Mouse (Mus musculus) midbrain, embryonic 14.5 days (tissue): ENCODE measurements around the gene Gm11172. TPM values are rescaled to one million over a fixed set of nuclear protein-coding genes. Genes with fewer than 3 reads are reported as not detected.
"Not testable (repeated sequence)": the region's sequence is repeated elsewhere in the genome, so short reads cannot be mapped to it uniquely, and the experiment has no call there.

ENCODE experiments used
- ATAC-seq: fragments of 200-750 bp; cut with Nextera tagmentation; 2 replicates; pipeline ENCODE4 v1.8.0; 2017; ENCODE audit warnings: moderate number of reproducible peaks, moderate library complexity; ENCODE audit not compliant: low FRiP score, low TSS enrichment
- DNase-seq: peaks from one replicate; pipeline ENCODE4 v3.0.0-alpha.2; 2015
- H3K27ac ChIP-seq: fragments of 300-500 bp; sonication (generic); replicated peaks from 2 replicates; pipeline ENCODE4 v1.5.1; 2014; ENCODE audit warnings: mild to moderate bottlenecking, low read depth, low read length, moderate library complexity
- H3K27me3 ChIP-seq: fragments of 300-500 bp; sonication (generic); 2 replicates; pipeline ENCODE4 v1.6.1; 2014; ENCODE audit warnings: low read length, control low read depth, mixed read lengths; ENCODE audit not compliant: control insufficient read depth, insufficient read depth
- H3K36me3 ChIP-seq: fragments of 300-500 bp; sonication (generic); 2 replicates; pipeline ENCODE4 v1.6.1; 2014; ENCODE audit warnings: low read length, control low read depth; ENCODE audit not compliant: control insufficient read depth, insufficient read depth
- H3K4me1 ChIP-seq: fragments of 300-500 bp; sonication (generic); 2 replicates; pipeline ENCODE4 v1.6.1; 2014; ENCODE audit warnings: mild to moderate bottlenecking, antibody characterized with exemption, low read length, control low read depth; ENCODE audit not compliant: control insufficient read depth, insufficient read depth
- H3K4me2 ChIP-seq: fragments of 300-500 bp; sonication (generic); 2 replicates; pipeline ENCODE4 v1.6.1; 2014; ENCODE audit warnings: mild to moderate bottlenecking, low read length, moderate library complexity
- H3K4me3 ChIP-seq: fragments of 300-500 bp; sonication (generic); replicated peaks from 2 replicates; pipeline ENCODE4 v1.5.1; 2014; ENCODE audit warnings: low read depth, low read length
- H3K9ac ChIP-seq: fragments of 300-500 bp; sonication (generic); replicated peaks from 2 replicates; pipeline ENCODE4 v1.6.1; 2014; ENCODE audit warnings: mild to moderate bottlenecking, low read length, moderate library complexity
- H3K9me3 ChIP-seq: fragments of 300-500 bp; sonication (generic); 2 replicates; pipeline ENCODE4 v1.6.1; 2016; ENCODE audit warnings: low read length, control low read depth, mixed read lengths; ENCODE audit not compliant: control insufficient read depth
- WGBS: fragments of 180-500 bp; shearing (Covaris S2); extraction: QIAGEN DNeasy Blood & Tissue Kit; methylation state at CpG from one replicate; pipeline ENCODE4 v1.1.7; 2014; 5-methylcytosine and 5-hydroxymethylcytosine counted together
- polyA plus RNA-seq: library from polyadenylated mRNA; unstranded; fragments of >200 nt; fragmentation: Nextera tagmentation; extraction: Ambion mirVana; gene quantifications from 2 replicates; pipeline ENCODE4 v1.2.1, GENCODE M21; 2014

The Gm11172 gene
- polyA plus RNA-seq, 1 experiment from 2014 or later, result not detected

- H3K9me3 ChIP-seq, result no peaks in the 10 kb centered on the region
- ATAC-seq, result no peak
- no peak within 1 kb of the TSS for H3K4me3 ChIP-seq
- WGBS, result 55% methylated on average over 16 of the region's 16 CpGs
- H3K27me3 ChIP-seq, result peaks cover 12% of the 10 kb centered on the region
- no peaks in the 10 kb centered on the region for H3K36me3 ChIP-seq
- DNase-seq, result no peak
- no peak within 1 kb of the TSS for H3K9ac ChIP-seq
- no peak within 1 kb of the TSS for H3K4me2 ChIP-seq
- H3K27ac ChIP-seq, result no peak within 1 kb of the TSS
- H3K4me1 ChIP-seq, result peaks cover 8% of the 10 kb centered on the region; the same call in 1 of the 2 replicates
These were observed 24.4 kb upstream of the Gm11172 start, which contains the start of gene Tnp2 for GRCm38 (mm10) chr16:10788271-10788670. Gene Tnp2 (minus strand): TSS chr16:10788660.

- H3K27me3 ChIP-seq, result peaks cover 8% of the 10 kb centered on the region
- WGBS, result 64% methylated on average over 4 of the region's 4 CpGs
- H3K9me3 ChIP-seq, result no peaks in the 10 kb centered on the region
- H3K4me3 ChIP-seq, result no peak overlapping the region
- no peak overlapping the region for H3K4me2 ChIP-seq
- DNase-seq (no peak), ATAC-seq (no peak)
- H3K9ac ChIP-seq, result no peak overlapping the region
- H3K4me1 ChIP-seq, result peaks cover 8% of the 10 kb centered on the region; the same call in 1 of the 2 replicates
- H3K27ac ChIP-seq, result no peak overlapping the region
- no peaks in the 10 kb centered on the region for H3K36me3 ChIP-seq
These were observed 23.8 kb upstream of the Gm11172 start for GRCm38 (mm10) chr16:10788866-10789265.

GRCm38 (mm10) chr16:10790702-10791101 is 22.0 kb upstream of the Gm11172 start, which contains the start of gene Prm3:
Gene Prm3 (minus strand): TSS chr16:10790914.
- H3K4me2 ChIP-seq, result no peak within 1 kb of the TSS
- no peaks in the 10 kb centered on the region for H3K36me3 ChIP-seq
- H3K4me1 ChIP-seq, result peaks cover 5% of the 10 kb centered on the region; the same call in 1 of the 2 replicates
- no peak within 1 kb of the TSS for H3K4me3 ChIP-seq
- no peaks in the 10 kb centered on the region for H3K9me3 ChIP-seq
- WGBS, result 78% methylated on average over 9 of the region's 9 CpGs
- no peak within 1 kb of the TSS for H3K27ac ChIP-seq
- ATAC-seq (no peak), DNase-seq (no peak)
- no peaks in the 10 kb centered on the region for H3K27me3 ChIP-seq
- no peak within 1 kb of the TSS for H3K9ac ChIP-seq

GRCm38 (mm10) chr16:10796034-10796433 is 16.7 kb upstream of the Gm11172 start, which contains the start of gene Prm2:
Gene Prm2 (minus strand): TSS chr16:10796134.
- Histone ChIP-seq H3K9ac (no peak within 1 kb of the TSS), H3K4me2 (no peak within 1 kb of the TSS), H3K36me3 (no peaks in the 10 kb centered on the region), H3K9me3 (no peaks in the 10 kb centered on the region), H3K4me3 (no peak within 1 kb of the TSS), H3K27me3 (no peaks in the 10 kb centered on the region), H3K4me1 (no peaks in the 10 kb centered on the region), H3K27ac (no peak within 1 kb of the TSS)
- ATAC-seq (no peak), DNase-seq (no peak)
- 80% methylated on average over 6 of the region's 6 CpGs for WGBS

GRCm38 (mm10) chr16:10802420-10802819 is 10.3 kb upstream of the Gm11172 start:
- not testable (repeated sequence) for H3K9me3 ChIP-seq, H3K27me3 ChIP-seq, H3K36me3 ChIP-seq, H3K27ac ChIP-seq, ATAC-seq, H3K4me3 ChIP-seq, DNase-seq, H3K9ac ChIP-seq, H3K4me2 ChIP-seq, H3K4me1 ChIP-seq
- 85% methylated on average over 3 of the region's 3 CpGs for WGBS

GRCm38 (mm10) chr16:10805789-10806527 is 6.8 kb upstream of the Gm11172 start, which contains the start of gene Prm1:
Gene Prm1 (minus strand): TSS chr16:10805839.
- no peak for DNase-seq
- no peak within 1 kb of the TSS for H3K27ac ChIP-seq
- no peak for ATAC-seq
- H3K4me2 ChIP-seq, result no peak within 1 kb of the TSS
- H3K4me1 ChIP-seq, result no peaks in the 10 kb centered on the region
- H3K9me3 ChIP-seq, result no peaks in the 10 kb centered on the region
- H3K36me3 ChIP-seq, result no peaks in the 10 kb centered on the region
- 79% methylated on average over 10 of the region's 10 CpGs for WGBS
- no peak within 1 kb of the TSS for H3K9ac ChIP-seq
- H3K27me3 ChIP-seq, result no peaks in the 10 kb centered on the region
- no peak within 1 kb of the TSS for H3K4me3 ChIP-seq

- Histone ChIP-seq H3K36me3 (no peaks in the 10 kb centered on the region), H3K9ac (no peak overlapping the region), H3K4me2 (no peak overlapping the region), H3K27ac (no peak overlapping the region), H3K27me3 (no peaks in the 10 kb centered on the region), H3K9me3 (no peaks in the 10 kb centered on the region), H3K4me3 (no peak overlapping the region), H3K4me1 (no peaks in the 10 kb centered on the region)
- WGBS, result 100% methylated on average over 1 of the region's 1 CpGs
- ATAC-seq (no peak), DNase-seq (no peak)
These were observed 2.3 kb upstream of the Gm11172 start for GRCm38 (mm10) chr16:10810376-10810775.

- WGBS, result 83% methylated on average over 4 of the region's 4 CpGs
- no peaks in the 10 kb centered on the region for H3K27me3 ChIP-seq
- no peak for DNase-seq
- H3K27ac ChIP-seq, result no peak overlapping the region
- H3K4me1 ChIP-seq, result no peaks in the 10 kb centered on the region
- H3K9me3 ChIP-seq, result no peaks in the 10 kb centered on the region
- H3K4me2 ChIP-seq, result no peak overlapping the region
- H3K36me3 ChIP-seq, result no peaks in the 10 kb centered on the region
- H3K9ac ChIP-seq, result no peak overlapping the region
- ATAC-seq, result no peak
- no peak overlapping the region for H3K4me3 ChIP-seq
These were observed 1.0 kb downstream of the Gm11172 start for GRCm38 (mm10) chr16:10813726-10814125.

- no peaks in the 10 kb centered on the region for H3K4me1 ChIP-seq
- no peaks in the 10 kb centered on the region for H3K27me3 ChIP-seq
- no peaks in the 10 kb centered on the region for H3K9me3 ChIP-seq
- H3K9ac ChIP-seq, result no peak overlapping the region
- ATAC-seq (no peak), DNase-seq (no peak)
- no peak overlapping the region for H3K4me2 ChIP-seq
- H3K36me3 ChIP-seq, result no peaks in the 10 kb centered on the region
- H3K4me3 ChIP-seq, result no peak overlapping the region
- H3K27ac ChIP-seq, result no peak overlapping the region
- WGBS, result 95% methylated on average over 4 of the region's 4 CpGs
These were observed 2.1 kb downstream of the Gm11172 start for GRCm38 (mm10) chr16:10814864-10815263.
